Mouse (Mus musculus): ENCODE measurements around the gene Ccdc74a.
A peak's percentile ranks its signal among the peaks of the same experiment; 100 is the strongest.
"Not testable (repeated sequence)": the region's sequence is repeated elsewhere in the genome, so short reads cannot be mapped to it uniquely, and the experiment has no call there.

The Ccdc74a gene

GRCm38 (mm10) chr16:17646310-17647114 lies at the start of gene Ccdc74a:
Gene Ccdc74a (plus strand): TSS chr16:17646470.
- ATAC-seq (ENCODE audit: low TSS enrichment): peak; percentile 72

- 0 out of 2 replicates have a peak, but pooled peaks have one; percentile 51 for ATAC-seq (ENCODE audit: low TSS enrichment)
Observed at GRCm38 (mm10) chr16:17600944-17601562, 45.2 kb upstream of the Ccdc74a start.

- no peak for ATAC-seq (ENCODE audit: low TSS enrichment)
Observed at GRCm38 (mm10) chr16:17604941-17605340, 41.3 kb upstream of the Ccdc74a start.

- peak; percentile 97 for ATAC-seq (ENCODE audit: low TSS enrichment)
Observed at GRCm38 (mm10) chr16:17605684-17606083, 40.6 kb upstream of the Ccdc74a start.

GRCm38 (mm10) chr16:17611383-17611782 lies 34.9 kb upstream of the Ccdc74a start:
- peak; percentile 89 for ATAC-seq (ENCODE audit: low TSS enrichment)

- ATAC-seq (ENCODE audit: low TSS enrichment): not testable (repeated sequence)
Observed at GRCm38 (mm10) chr16:17614740-17615139, 31.5 kb upstream of the Ccdc74a start.

GRCm38 (mm10) chr16:17616212-17616611 lies 30.1 kb upstream of the Ccdc74a start:
- no peak for ATAC-seq (ENCODE audit: low TSS enrichment)

GRCm38 (mm10) chr16:17617922-17618565 lies 28.2 kb upstream of the Ccdc74a start:
- ATAC-seq (ENCODE audit: low TSS enrichment): peak; percentile 85; the same call in 1 of the 2 replicates

GRCm38 (mm10) chr16:17619198-17620105 lies 26.8 kb upstream of the Ccdc74a start, which contains the start of gene Smpd4:
Gene Smpd4 (plus strand): TSS chr16:17619354.
- peak; percentile 34; the same call in 1 of the 2 replicates for ATAC-seq (ENCODE audit: low TSS enrichment)

- no peak for ATAC-seq (ENCODE audit: low TSS enrichment)
Observed at GRCm38 (mm10) chr16:17621936-17622335, 24.3 kb upstream of the Ccdc74a start.

- peak; percentile 55; the same call in 1 of the 2 replicates for ATAC-seq (ENCODE audit: low TSS enrichment)
Observed at GRCm38 (mm10) chr16:17625488-17626268, 20.6 kb upstream of the Ccdc74a start.

- peak; percentile 71; the same call in 1 of the 2 replicates for ATAC-seq (ENCODE audit: low TSS enrichment)
Observed at GRCm38 (mm10) chr16:17626269-17626555, 20.1 kb upstream of the Ccdc74a start.

GRCm38 (mm10) chr16:17632580-17632979 lies 13.7 kb upstream of the Ccdc74a start:
- ATAC-seq (ENCODE audit: low TSS enrichment): peak; percentile 57; the same call in 1 of the 2 replicates

GRCm38 (mm10) chr16:17633481-17634181 lies 12.6 kb upstream of the Ccdc74a start:
- ATAC-seq (ENCODE audit: low TSS enrichment): peak; percentile 72

GRCm38 (mm10) chr16:17636904-17637303 lies 9.4 kb upstream of the Ccdc74a start:
- ATAC-seq (ENCODE audit: low TSS enrichment): no peak

GRCm38 (mm10) chr16:17637610-17638009 lies 8.7 kb upstream of the Ccdc74a start:
- no peak for ATAC-seq (ENCODE audit: low TSS enrichment)

- no peak for ATAC-seq (ENCODE audit: low TSS enrichment)
Observed at GRCm38 (mm10) chr16:17638036-17638628, 8.1 kb upstream of the Ccdc74a start.

- no peak for ATAC-seq (ENCODE audit: low TSS enrichment)
Observed at GRCm38 (mm10) chr16:17639081-17639480, 7.2 kb upstream of the Ccdc74a start.

GRCm38 (mm10) chr16:17639951-17640350 lies 6.3 kb upstream of the Ccdc74a start:
- ATAC-seq (ENCODE audit: low TSS enrichment): no peak

- ATAC-seq (ENCODE audit: low TSS enrichment): no peak
Observed at GRCm38 (mm10) chr16:17640706-17641105, 5.6 kb upstream of the Ccdc74a start.
